Comparison of ENCODE assay signal across 27 mouse cellular contexts in the genomic region with DNA sequence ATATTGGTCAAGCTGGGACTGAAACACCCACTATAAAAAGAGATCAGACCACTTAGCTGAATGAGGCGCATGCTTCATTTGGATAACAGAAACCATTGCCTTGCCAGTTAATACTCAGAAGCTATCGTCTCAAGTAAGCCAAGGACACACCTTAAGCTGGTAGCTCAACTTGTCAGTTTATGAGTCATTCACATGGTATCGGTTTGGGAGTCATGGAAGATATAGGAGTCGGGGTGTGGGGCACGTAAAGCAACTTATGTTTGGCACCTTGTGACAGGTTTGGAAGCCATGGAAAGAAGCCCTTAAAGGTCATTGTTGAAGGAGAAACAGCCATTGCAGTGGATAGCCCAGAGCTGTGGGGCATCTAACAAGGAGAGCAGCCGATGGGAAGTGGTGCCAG.
"Had no signal": no experiment of that assay in that cellular context is flagged by ENCODE, and none has a peak within 500 bp of the region (broad histone marks: within the 10 kb centered on the region; RNA-seq: fewer than 3 reads in every experiment).

No protein-coding gene starts in this region.

- H3K4me1 ChIP-seq: heart, embryonic 13.5 days; heart, embryonic 15.5 days; intestine, embryonic 15.5 days; kidney, embryonic 15.5 days; limb, embryonic 13.5 days; limb, embryonic 15.5 days; liver, embryonic 12.5 days had no signal

- H3K27ac ChIP-seq: heart, adult 2 months; heart, embryonic 13.5 days; heart, embryonic 15.5 days; hindbrain, embryonic 12.5 days; hindbrain, embryonic 14.5 days; intestine, embryonic 15.5 days; kidney, embryonic 15.5 days; kidney, postnatal 0 days; limb, embryonic 13.5 days; limb, embryonic 15.5 days; liver, embryonic 12.5 days had no signal

- H3K9me3 ChIP-seq: heart, embryonic 13.5 days; heart, embryonic 15.5 days; hindbrain, embryonic 12.5 days; intestine, embryonic 15.5 days; kidney, embryonic 15.5 days; limb, embryonic 13.5 days; limb, embryonic 15.5 days; liver, embryonic 12.5 days had no signal

- H3K4me2 ChIP-seq: heart, embryonic 11.5 days; heart, embryonic 13.5 days; heart, embryonic 15.5 days; hindbrain, embryonic 12.5 days; hindbrain, embryonic 14.5 days; intestine, embryonic 15.5 days; kidney, embryonic 15.5 days; limb, embryonic 13.5 days; limb, embryonic 15.5 days; liver, embryonic 12.5 days had no signal

- H3K27me3 ChIP-seq: heart, embryonic 13.5 days; heart, embryonic 15.5 days; hindbrain, embryonic 12.5 days; intestine, embryonic 15.5 days; kidney, embryonic 15.5 days; limb, embryonic 13.5 days; limb, embryonic 15.5 days; liver, embryonic 12.5 days had no signal

- H3K9ac ChIP-seq: heart, embryonic 13.5 days; heart, embryonic 15.5 days; hindbrain, embryonic 12.5 days; hindbrain, embryonic 14.5 days; intestine, embryonic 15.5 days; kidney, embryonic 15.5 days; limb, embryonic 13.5 days; limb, embryonic 15.5 days; liver, embryonic 12.5 days had no signal

- H3K4me3 ChIP-seq: heart, adult 2 months; heart, embryonic 13.5 days; heart, embryonic 15.5 days; hindbrain, embryonic 12.5 days; intestine, embryonic 15.5 days; kidney, embryonic 15.5 days; limb, embryonic 13.5 days; limb, embryonic 15.5 days; liver, embryonic 12.5 days had no signal

- H3K36me3 ChIP-seq: heart, embryonic 13.5 days; heart, embryonic 15.5 days; hindbrain, embryonic 12.5 days; intestine, embryonic 15.5 days; kidney, embryonic 15.5 days; limb, embryonic 13.5 days; limb, embryonic 15.5 days; liver, embryonic 12.5 days had no signal

- DNase-seq: gastrocnemius, postnatal 14 days; gastrocnemius, postnatal 36 days; heart, adult 11 months; heart, adult 2 months; heart, postnatal 14 days; heart, postnatal 36 days; kidney, adult 11 months; kidney, adult 2 months; kidney, adult 9 months; kidney, postnatal 14 days; kidney, postnatal 36 days; layer of hippocampus, adult 9-11 months; layer of hippocampus, postnatal 36 days; left cerebral cortex, postnatal 4 days had no signal

- ATAC-seq: hindbrain, embryonic 16.5 days; inflammation-experienced regulatory T-cells, adult 6 months; intestine, embryonic 15.5 days; liver, embryonic 12.5 days had no signal
